Mouse (Mus musculus): ENCODE measurements around the gene Fancd2.

DNA sequence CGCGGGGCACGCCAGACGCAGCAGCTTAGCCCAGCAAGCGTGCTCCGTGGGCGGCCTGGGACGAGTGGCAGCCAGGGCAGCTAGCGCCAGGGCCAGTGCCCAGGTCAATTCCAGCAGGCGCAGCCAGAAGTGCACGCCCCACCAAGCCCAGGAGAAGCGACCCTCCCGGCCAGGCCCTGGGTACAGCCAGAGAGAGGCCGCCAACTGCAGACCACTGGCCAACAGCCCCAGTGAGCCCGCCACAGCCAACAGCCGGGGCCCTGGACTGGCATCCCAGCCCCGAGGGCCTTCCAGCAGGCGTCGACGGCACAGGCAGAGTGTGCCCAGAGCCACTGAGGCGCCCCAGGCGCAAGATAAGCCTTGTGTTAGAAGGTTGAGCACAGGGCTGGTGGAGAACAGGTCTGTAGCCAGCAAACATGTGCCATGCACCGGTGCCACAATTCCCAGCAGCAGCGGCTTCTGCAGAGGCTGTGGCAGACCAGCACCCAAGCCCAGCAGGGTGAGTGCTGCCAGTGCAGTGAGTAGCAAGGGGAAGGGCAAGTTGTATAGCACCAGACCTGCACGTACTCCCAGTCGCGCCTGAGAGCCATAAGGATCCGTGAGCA lies 36.3 kb upstream of the Fancd2 start:
- TF ChIP-seq CTCF (IDR thresholded peaks at IDR 0.05; ENCODE audit: low read depth): no peak
- TF ChIP-seq EP300 (optimal IDR thresholded peaks at IDR 0.05): no peak

Measured in stomach, postnatal 0 days (tissue).